Mouse (Mus musculus) lung, postnatal 0 days (tissue): Measurements from ENCODE around the gene Hebp1.

Source experiments
- CTCF ChIP-seq: IDR thresholded peaks from 2 replicates; pipeline ENCODE4 v1.5.1; 2016; ENCODE audit warnings: antibody characterized with exemption, mild to moderate bottlenecking
- EP300 ChIP-seq: IDR thresholded peaks from 2 replicates; pipeline ENCODE4 v1.6.1; 2016; ENCODE audit warnings: antibody characterized with exemption, mild to moderate bottlenecking, control low read depth

DNA sequence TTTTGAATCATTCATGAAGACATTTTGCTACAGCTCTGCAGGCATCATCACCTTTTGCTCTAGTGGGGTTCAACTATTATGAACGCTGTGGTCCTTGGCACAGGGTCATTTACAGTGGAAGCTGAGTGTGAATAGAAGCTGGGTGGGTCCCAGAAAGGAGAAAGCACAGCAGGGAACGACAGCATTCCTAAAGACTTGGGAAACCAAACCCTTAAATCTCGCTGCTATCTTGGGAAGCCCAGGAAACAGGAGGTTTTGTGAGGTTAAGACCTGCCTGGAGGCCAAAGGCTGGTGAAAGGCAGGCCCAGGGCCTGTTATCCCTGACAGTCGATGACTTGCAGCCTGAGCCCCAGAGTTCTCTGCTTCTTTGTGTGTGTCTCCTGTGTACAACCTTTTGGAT lies 40.4 kb upstream of the Hebp1 start:
- no peak for TF ChIP-seq CTCF
- TF ChIP-seq EP300 = no peak
